Mouse (Mus musculus) small intestine, adult 2 months (tissue): ENCODE measurements around the gene Psmb6.

Experiments used
- CTCF ChIP-seq: fragments of 200-500 bp; IDR thresholded peaks from 2 replicates; pipeline ENCODE4 v1.5.1; 2012; ENCODE audit warnings: low read depth, mild to moderate bottlenecking, control low read depth, inconsistent platforms, low read length, moderate library complexity, mixed read lengths; ENCODE audit not compliant: insufficient replicate concordance, insufficient read length; ENCODE audit errors: extremely low read depth
- POLR2A ChIP-seq: fragments of 200-500 bp; IDR thresholded peaks from 2 replicates; pipeline ENCODE4 v1.6.1; 2012; ENCODE audit warnings: low read depth, mild to moderate bottlenecking, control low read depth, inconsistent platforms, low read length, moderate library complexity

- TF ChIP-seq CTCF (no peak), POLR2A (no peak)
Observed at GRCm38 (mm10) chr11:70539423-70539822, 14.3 kb downstream of the Psmb6 start.
